Mouse (Mus musculus): ENCODE results near the gene Rps12. TPM values are rescaled to one million over a fixed set of nuclear protein-coding genes. Genes with fewer than 3 reads are reported as not detected.
"Not testable (repeated sequence)": the region's sequence is repeated elsewhere in the genome, so short reads cannot be mapped to it uniquely, and the experiment has no call there.

Gene Rps12
- polyA plus RNA-seq, 1 experiment from 2014 or later, result 89.4 TPM

- Histone ChIP-seq H3K36me3 (ENCODE audit: control insufficient read depth, insufficient read depth) (peaks cover 22% of the 10 kb centered on the region), H3K4me3 (ENCODE audit: low read length) (peak overlapping the region; percentile 94), H3K4me1 (ENCODE audit: control insufficient read depth, insufficient read depth, low read length) (peaks cover 18% of the 10 kb centered on the region), H3K9me3 (replicated peaks; ENCODE audit: control insufficient read depth, low read length) (no peaks in the 10 kb centered on the region), H3K4me2 (ENCODE audit: low read depth, low read length) (peak overlapping the region; percentile 89), H3K27ac (ENCODE audit: low read length) (peak overlapping the region; percentile 81), H3K9ac (ENCODE audit: low read length) (peak overlapping the region; percentile 83), H3K27me3 (ENCODE audit: control insufficient read depth, insufficient read depth, low read length) (no peaks in the 10 kb centered on the region)
- 7% methylated on average over 8 of the region's 8 CpGs for WGBS
- ATAC-seq (replicated peaks; ENCODE audit: extremely low read depth, insufficient read depth, low FRiP score), result no peak
Measured at GRCm38 (mm10) chr10:23788056-23788600, 1.1 kb upstream of the Rps12 start.

DNA sequence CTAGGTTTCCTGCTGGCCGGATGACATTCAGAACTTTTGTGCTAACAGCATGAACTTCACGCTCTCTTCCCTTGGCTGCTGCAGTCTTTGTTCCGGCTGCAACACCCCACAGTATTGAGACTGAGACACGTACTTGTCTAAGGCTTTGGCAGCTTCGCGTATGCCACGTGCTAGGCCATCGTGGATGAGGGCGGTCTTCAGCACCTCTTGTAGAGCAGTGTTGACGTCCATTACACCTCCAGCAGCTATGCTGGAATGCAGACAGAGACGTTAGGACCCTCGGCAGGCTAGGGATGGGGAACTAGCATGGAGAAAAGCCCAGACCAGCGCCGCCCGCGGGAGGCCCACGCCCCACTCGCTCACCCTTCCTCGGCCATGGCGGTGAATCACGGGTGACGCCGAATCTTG, 440 bp downstream of the Rps12 start:
- Histone ChIP-seq H3K27ac (ENCODE audit: low read length) (peak overlapping the region; percentile 75), H3K4me3 (ENCODE audit: low read length) (peak overlapping the region; percentile 94), H3K4me1 (ENCODE audit: control insufficient read depth, insufficient read depth, low read length) (peaks cover 20% of the 10 kb centered on the region), H3K36me3 (ENCODE audit: control insufficient read depth, insufficient read depth) (peaks cover 24% of the 10 kb centered on the region), H3K9ac (ENCODE audit: low read length) (peak overlapping the region; percentile 95), H3K4me2 (ENCODE audit: low read depth, low read length) (peak overlapping the region; percentile 84)
- ATAC-seq (replicated peaks; ENCODE audit: extremely low read depth, insufficient read depth, low FRiP score); H3K9me3 ChIP-seq (replicated peaks; ENCODE audit: control insufficient read depth, low read length); H3K27me3 ChIP-seq (ENCODE audit: control insufficient read depth, insufficient read depth, low read length): not testable (repeated sequence)
- under 1% methylated on average over 23 of the region's 23 CpGs for WGBS

- peak overlapping the region; percentile 95 for H3K9ac ChIP-seq (ENCODE audit: low read length)
- H3K9me3 ChIP-seq (replicated peaks; ENCODE audit: control insufficient read depth, low read length), result no peaks in the 10 kb centered on the region
- WGBS, result 2% methylated on average over 4 of the region's 4 CpGs
- ATAC-seq (replicated peaks; ENCODE audit: extremely low read depth, insufficient read depth, low FRiP score), result no peak
- H3K4me2 ChIP-seq (ENCODE audit: low read depth, low read length), result peak overlapping the region; percentile 84
- H3K27me3 ChIP-seq (ENCODE audit: control insufficient read depth, insufficient read depth, low read length), result no peaks in the 10 kb centered on the region
- peaks cover 24% of the 10 kb centered on the region for H3K36me3 ChIP-seq (ENCODE audit: control insufficient read depth, insufficient read depth)
- peak overlapping the region; percentile 75 for H3K27ac ChIP-seq (ENCODE audit: low read length)
- H3K4me3 ChIP-seq (ENCODE audit: low read length), result peak overlapping the region; percentile 94
- peaks cover 20% of the 10 kb centered on the region for H3K4me1 ChIP-seq (ENCODE audit: control insufficient read depth, insufficient read depth, low read length)
Measured at GRCm38 (mm10) chr10:23786040-23786439, 1.0 kb downstream of the Rps12 start.

- Histone ChIP-seq H3K4me2 (ENCODE audit: low read depth, low read length) (peak overlapping the region; percentile 84), H3K36me3 (ENCODE audit: control insufficient read depth, insufficient read depth) (peaks cover 24% of the 10 kb centered on the region), H3K4me3 (ENCODE audit: low read length) (peak overlapping the region; percentile 94), H3K4me1 (ENCODE audit: control insufficient read depth, insufficient read depth, low read length) (peaks cover 20% of the 10 kb centered on the region), H3K9ac (ENCODE audit: low read length) (peak overlapping the region; percentile 95)
- WGBS, result 42% methylated on average over 7 of the region's 7 CpGs
- not testable (repeated sequence) for H3K27ac ChIP-seq (ENCODE audit: low read length); ATAC-seq (replicated peaks; ENCODE audit: extremely low read depth, insufficient read depth, low FRiP score); H3K9me3 ChIP-seq (replicated peaks; ENCODE audit: control insufficient read depth, low read length); H3K27me3 ChIP-seq (ENCODE audit: control insufficient read depth, insufficient read depth, low read length)
Measured at GRCm38 (mm10) chr10:23785599-23785998, 1.5 kb downstream of the Rps12 start.

- 52% methylated on average over 2 of the region's 2 CpGs for WGBS
- Histone ChIP-seq H3K9ac (ENCODE audit: low read length) (no peak overlapping the region), H3K4me2 (ENCODE audit: low read depth, low read length) (no peak overlapping the region), H3K4me1 (ENCODE audit: control insufficient read depth, insufficient read depth, low read length) (peaks cover 20% of the 10 kb centered on the region), H3K36me3 (ENCODE audit: control insufficient read depth, insufficient read depth) (peaks cover 24% of the 10 kb centered on the region), H3K27me3 (ENCODE audit: control insufficient read depth, insufficient read depth, low read length) (no peaks in the 10 kb centered on the region), H3K9me3 (replicated peaks; ENCODE audit: control insufficient read depth, low read length) (no peaks in the 10 kb centered on the region), H3K4me3 (ENCODE audit: low read length) (no peak overlapping the region), H3K27ac (ENCODE audit: low read length) (no peak overlapping the region)
- no peak for ATAC-seq (replicated peaks; ENCODE audit: extremely low read depth, insufficient read depth, low FRiP score)
Measured at GRCm38 (mm10) chr10:23784121-23784520, 3.0 kb downstream of the Rps12 start.

- no peak overlapping the region for H3K9ac ChIP-seq (ENCODE audit: low read length)
- no peak overlapping the region for H3K27ac ChIP-seq (ENCODE audit: low read length)
- peaks cover 24% of the 10 kb centered on the region for H3K36me3 ChIP-seq (ENCODE audit: control insufficient read depth, insufficient read depth)
- 30% methylated on average over 2 of the region's 2 CpGs for WGBS
- ATAC-seq (replicated peaks; ENCODE audit: extremely low read depth, insufficient read depth, low FRiP score), result no peak
- no peaks in the 10 kb centered on the region for H3K9me3 ChIP-seq (replicated peaks; ENCODE audit: control insufficient read depth, low read length)
- no peak overlapping the region for H3K4me3 ChIP-seq (ENCODE audit: low read length)
- H3K4me1 ChIP-seq (ENCODE audit: control insufficient read depth, insufficient read depth, low read length), result peaks cover 18% of the 10 kb centered on the region
- H3K4me2 ChIP-seq (ENCODE audit: low read depth, low read length), result no peak overlapping the region
- no peaks in the 10 kb centered on the region for H3K27me3 ChIP-seq (ENCODE audit: control insufficient read depth, insufficient read depth, low read length)
Measured at GRCm38 (mm10) chr10:23783493-23783884, 3.6 kb downstream of the Rps12 start.

GRCm38 (mm10) chr10:23782855-23783492, 4.1 kb downstream of the Rps12 start:
- ATAC-seq (replicated peaks; ENCODE audit: extremely low read depth, insufficient read depth, low FRiP score), result no peak
- 35% methylated on average over 2 of the region's 2 CpGs for WGBS
- no peaks in the 10 kb centered on the region for H3K9me3 ChIP-seq (replicated peaks; ENCODE audit: control insufficient read depth, low read length)
- no peak overlapping the region for H3K9ac ChIP-seq (ENCODE audit: low read length)
- no peak overlapping the region for H3K27ac ChIP-seq (ENCODE audit: low read length)
- H3K4me3 ChIP-seq (ENCODE audit: low read length), result no peak overlapping the region
- no peak overlapping the region for H3K4me2 ChIP-seq (ENCODE audit: low read depth, low read length)
- H3K27me3 ChIP-seq (ENCODE audit: control insufficient read depth, insufficient read depth, low read length), result no peaks in the 10 kb centered on the region
- peaks cover 24% of the 10 kb centered on the region for H3K36me3 ChIP-seq (ENCODE audit: control insufficient read depth, insufficient read depth)
- peaks cover 13% of the 10 kb centered on the region for H3K4me1 ChIP-seq (ENCODE audit: control insufficient read depth, insufficient read depth, low read length)

- Histone ChIP-seq H3K4me2 (ENCODE audit: low read depth, low read length) (no peak overlapping the region), H3K36me3 (ENCODE audit: control insufficient read depth, insufficient read depth) (peaks cover 24% of the 10 kb centered on the region), H3K9ac (ENCODE audit: low read length) (no peak overlapping the region), H3K4me1 (ENCODE audit: control insufficient read depth, insufficient read depth, low read length) (peaks cover 13% of the 10 kb centered on the region), H3K4me3 (ENCODE audit: low read length) (no peak overlapping the region), H3K27ac (ENCODE audit: low read length) (no peak overlapping the region; the same call in 1 of the 2 replicates), H3K27me3 (ENCODE audit: control insufficient read depth, insufficient read depth, low read length) (no peaks in the 10 kb centered on the region), H3K9me3 (replicated peaks; ENCODE audit: control insufficient read depth, low read length) (no peaks in the 10 kb centered on the region)
- WGBS, result 74% methylated on average over 11 of the region's 11 CpGs
- no peak for ATAC-seq (replicated peaks; ENCODE audit: extremely low read depth, insufficient read depth, low FRiP score)
Measured at GRCm38 (mm10) chr10:23781760-23782735, 5.0 kb downstream of the Rps12 start.

All from heart, embryonic 16.5 days (tissue).